Mouse (Mus musculus) Patski (cell line): ENCODE measurements around the gene Alg2. TPM values are rescaled to one million over a fixed set of nuclear protein-coding genes. Genes with fewer than 3 reads are reported as not detected.

Experiments
- ATAC-seq: fragments of 100-300 bp; one replicate; pipeline ENCODE4 v1.8.0; 2021
- CTCF ChIA-PET: fragments of 350-600 bp; sonication (Branson Sonifier 250); formaldehyde crosslinking; loops from one replicate; lab custom pipeline; 2022; ENCODE audit warnings: inconsistent platforms; lab: Charles Lee
- POLR2A ChIA-PET: fragments of 350-600 bp; sonication (Branson Sonifier 250); formaldehyde crosslinking; loops from one replicate; lab custom pipeline; 2022; ENCODE audit warnings: antibody characterized with exemption, inconsistent platforms; lab: Charles Lee
- DNase-seq: peaks from one replicate; pipeline ENCODE4 v3.0.0-alpha.2; 2011; ENCODE audit warnings: low read depth, low spot score
- H3K27me3 ChIP-seq: fragments of 371-371 bp; one replicate; pipeline ENCODE4 v1.5.1; 2021
- CTCF ChIP-seq: fragments of 100-300 bp; IDR thresholded peaks from one replicate; pipeline ENCODE4 v1.5.1; 2021
- in situ Hi-C: fragments of 300-500 bp; cut with MboI; formaldehyde crosslinking; loops from 3 replicates; pipeline ENCODE4 v1.11.1; 2018; ENCODE audit warnings: low pct_unique_long_range_greater_than_20kb, mixed read lengths
- polyA plus RNA-seq: library from polyadenylated mRNA; unstranded; gene quantifications from one replicate; pipeline ENCODE4 v1.2.3, GENCODE M21; 2021

Alg2 gene
- polyA plus RNA-seq, 1 experiment from 2014 or later = 28.1 TPM

- TF ChIP-seq CTCF = no peak
- in situ Hi-C loops = no loop called here
- ATAC-seq = no peak
- CTCF ChIA-PET = no interaction called here
- POLR2A ChIA-PET = no interaction called here
- peaks cover 9% of the 10 kb centered on the region for H3K27me3 ChIP-seq
- no peak for DNase-seq
Measured at GRCm38 (mm10) chr4:47494686-47495085, 20.6 kb upstream of the Alg2 start.

GRCm38 (mm10) chr4:47494137-47494536, 20.0 kb upstream of the Alg2 start:
- no peak for DNase-seq
- no peak for TF ChIP-seq CTCF
- ChIA-PET CTCF (no interaction called here), POLR2A (no interaction called here)
- H3K27me3 ChIP-seq = peaks cover 6% of the 10 kb centered on the region
- no peak for ATAC-seq
- in situ Hi-C loops = no loop called here

GRCm38 (mm10) chr4:47493456-47493855, 19.3 kb upstream of the Alg2 start:
- DNase-seq (no peak), ATAC-seq (no peak)
- no peak for TF ChIP-seq CTCF
- in situ Hi-C loops = no loop called here
- peaks cover 5% of the 10 kb centered on the region for H3K27me3 ChIP-seq
- ChIA-PET POLR2A (no interaction called here), CTCF (no interaction called here)

GRCm38 (mm10) chr4:47492311-47493086, 18.4 kb upstream of the Alg2 start:
- no peaks in the 10 kb centered on the region for H3K27me3 ChIP-seq
- DNase-seq (no peak), ATAC-seq (no peak)
- ChIA-PET CTCF (no interaction called here), POLR2A (no interaction called here)
- in situ Hi-C loops = no loop called here
- no peak for TF ChIP-seq CTCF

- ChIA-PET POLR2A (no interaction called here), CTCF (no interaction called here)
- no peak for TF ChIP-seq CTCF
- no peaks in the 10 kb centered on the region for H3K27me3 ChIP-seq
- in situ Hi-C loops = no loop called here
- no peak for ATAC-seq
- no peak for DNase-seq
Measured at GRCm38 (mm10) chr4:47491243-47491642, 17.1 kb upstream of the Alg2 start.

- TF ChIP-seq CTCF = no peak
- in situ Hi-C loops = no loop called here
- ChIA-PET CTCF (no interaction called here), POLR2A (no interaction called here)
- DNase-seq (no peak), ATAC-seq (no peak)
- H3K27me3 ChIP-seq = no peaks in the 10 kb centered on the region
Measured at GRCm38 (mm10) chr4:47480576-47480975, 6.4 kb upstream of the Alg2 start.

GRCm38 (mm10) chr4:47480095-47480494, 6.0 kb upstream of the Alg2 start:
- DNase-seq (no peak), ATAC-seq (no peak)
- in situ Hi-C loops = no loop called here
- CTCF ChIA-PET = interaction anchor here (1.6 kb wide), 1 partner anchor 9 kb away, joined by 3 read pairs; no protein-coding TSS in a partner anchor
- no peaks in the 10 kb centered on the region for H3K27me3 ChIP-seq
- TF ChIP-seq CTCF = no peak
- POLR2A ChIA-PET = no interaction called here

GRCm38 (mm10) chr4:47477539-47477938, 3.4 kb upstream of the Alg2 start:
- no peaks in the 10 kb centered on the region for H3K27me3 ChIP-seq
- DNase-seq = no peak
- TF ChIP-seq CTCF = no peak
- no peak for ATAC-seq
- in situ Hi-C loops = no loop called here
- POLR2A ChIA-PET = no interaction called here
- CTCF ChIA-PET = no interaction called here

GRCm38 (mm10) chr4:47474730-47475643, 854 bp upstream of the Alg2 start:
- DNase-seq = no peak
- ATAC-seq = peak; percentile 48
- no peak for TF ChIP-seq CTCF
- no peaks in the 10 kb centered on the region for H3K27me3 ChIP-seq
- in situ Hi-C loops = no loop called here
- ChIA-PET POLR2A (interaction anchor here (0.9 kb wide), 1 partner anchor 41 kb away, joined by 3 read pairs; no protein-coding TSS in a partner anchor), CTCF (interaction anchor here (1.4 kb wide), 1 partner anchor 28 kb away, joined by 3 read pairs; no protein-coding TSS in a partner anchor)

- no peaks in the 10 kb centered on the region for H3K27me3 ChIP-seq
- ChIA-PET CTCF (interaction anchor here (1.1 kb wide), 1 partner anchor 8 kb away, joined by 3 read pairs; no protein-coding TSS in a partner anchor), POLR2A (interaction anchor here (1.0 kb wide), 1 partner anchor 36 kb away, joined by 3 read pairs; no protein-coding TSS in a partner anchor)
- TF ChIP-seq CTCF = no peak
- ATAC-seq (no peak), DNase-seq (no peak)
- in situ Hi-C loops = no loop called here
Measured at GRCm38 (mm10) chr4:47473586-47473967, 556 bp downstream of the Alg2 start.
